Mouse (Mus musculus) myocyte (in vitro differentiated cells): ENCODE data around the gene Plagl1. TPM values are rescaled to one million over a fixed set of nuclear protein-coding genes. Genes with fewer than 3 reads are reported as not detected.

Source experiments
- H3K27me3 ChIP-seq: one replicate; pipeline ENCODE4 v1.6.1; 2011; ENCODE audit not compliant: control insufficient read depth, insufficient read depth, insufficient read length
- H3K36me3 ChIP-seq: one replicate; pipeline ENCODE4 v1.6.1; 2011; ENCODE audit not compliant: control insufficient read depth, insufficient read depth
- H3K4me2 ChIP-seq: one replicate; pipeline ENCODE4 v1.6.1; 2011; ENCODE audit warnings: low read depth, control low read depth
- H3K4me3 ChIP-seq: one replicate; pipeline ENCODE4 v1.5.1; 2011; ENCODE audit warnings: mild to moderate bottlenecking, control low read depth, moderate library complexity
- H3K79me2 ChIP-seq: one replicate; pipeline ENCODE4 v1.6.1; 2011; ENCODE audit not compliant: control insufficient read depth, insufficient read depth
- H3ac ChIP-seq: one replicate; pipeline ENCODE4 v1.6.1; 2011; ENCODE audit not compliant: control insufficient read depth, insufficient read length
- CEBPB ChIP-seq: IDR thresholded peaks from 2 replicates; pipeline ENCODE4 v1.6.1; 2011; ENCODE audit warnings: mild to moderate bottlenecking, moderate library complexity; ENCODE audit not compliant: poor library complexity, insufficient read depth, severe bottlenecking
- E2F4 ChIP-seq: IDR thresholded peaks from one replicate; pipeline ENCODE4 v1.6.1; 2011; ENCODE audit warnings: mild to moderate bottlenecking, control low read depth, moderate library complexity; ENCODE audit not compliant: insufficient read depth
- MAX ChIP-seq: IDR thresholded peaks from one replicate; pipeline ENCODE4 v1.6.1; 2011; ENCODE audit warnings: low read depth, mild to moderate bottlenecking, control low read depth
- MYOD1 ChIP-seq, 3 experiments: IDR thresholded peaks; one replicate each; pipeline ENCODE4 v1.6.1; 2011; ENCODE audit warnings: control low read depth in 2 of 3, low read depth in 2 of 3, mild to moderate bottlenecking in 2 of 3, moderate library complexity in 1 of 3; ENCODE audit not compliant: insufficient read length in 2 of 3, control insufficient read depth in 1 of 3
- MYOG ChIP-seq, 3 experiments: IDR thresholded peaks; one replicate each; pipeline ENCODE4 v1.6.1; 2011; ENCODE audit warnings: control low read depth in 2 of 3, low read depth in 2 of 3, mild to moderate bottlenecking in 2 of 3; ENCODE audit not compliant: insufficient read length in 2 of 3, control insufficient read depth in 1 of 3, insufficient read depth in 1 of 3
- POLR2A ChIP-seq: IDR thresholded peaks from one replicate; pipeline ENCODE4 v1.6.1; 2011; ENCODE audit warnings: low read depth, mild to moderate bottlenecking, control low read depth, moderate library complexity; ENCODE audit not compliant: insufficient read length
- POLR2AphosphoS2 ChIP-seq: IDR thresholded peaks from one replicate; pipeline ENCODE4 v1.6.1; 2011; ENCODE audit warnings: low read depth, control low read depth; ENCODE audit not compliant: insufficient read length
- REST ChIP-seq: IDR thresholded peaks from one replicate; pipeline ENCODE4 v1.6.1; 2011; ENCODE audit warnings: mild to moderate bottlenecking, control low read depth, moderate library complexity; ENCODE audit not compliant: insufficient read depth, insufficient read length
- SRF ChIP-seq: IDR thresholded peaks from one replicate; pipeline ENCODE4 v1.6.1; 2011; ENCODE audit warnings: low read depth; ENCODE audit not compliant: control insufficient read depth, insufficient read length
- TCF12 ChIP-seq: IDR thresholded peaks from one replicate; pipeline ENCODE4 v1.6.1; 2011; ENCODE audit warnings: mild to moderate bottlenecking, control low read depth; ENCODE audit not compliant: poor library complexity, insufficient read depth, severe bottlenecking
- TCF3 ChIP-seq: IDR thresholded peaks from one replicate; pipeline ENCODE4 v1.6.1; 2011; ENCODE audit warnings: low read depth, control low read depth; ENCODE audit not compliant: insufficient read length
- USF1 ChIP-seq: IDR thresholded peaks from one replicate; pipeline ENCODE4 v1.6.1; 2011; ENCODE audit warnings: low read depth, mild to moderate bottlenecking, control low read depth, moderate library complexity
- polyA plus RNA-seq: library from polyadenylated mRNA; unstranded; fragments of >200 nt; fragmentation: generic; extraction: Trizol; gene quantifications from one replicate; pipeline ENCODE4 v1.2.1, GENCODE M21; 2012; ENCODE audit warnings: missing spikeins

Plagl1 gene
- polyA plus RNA-seq, 1 experiment: 0.40 TPM

DNA sequence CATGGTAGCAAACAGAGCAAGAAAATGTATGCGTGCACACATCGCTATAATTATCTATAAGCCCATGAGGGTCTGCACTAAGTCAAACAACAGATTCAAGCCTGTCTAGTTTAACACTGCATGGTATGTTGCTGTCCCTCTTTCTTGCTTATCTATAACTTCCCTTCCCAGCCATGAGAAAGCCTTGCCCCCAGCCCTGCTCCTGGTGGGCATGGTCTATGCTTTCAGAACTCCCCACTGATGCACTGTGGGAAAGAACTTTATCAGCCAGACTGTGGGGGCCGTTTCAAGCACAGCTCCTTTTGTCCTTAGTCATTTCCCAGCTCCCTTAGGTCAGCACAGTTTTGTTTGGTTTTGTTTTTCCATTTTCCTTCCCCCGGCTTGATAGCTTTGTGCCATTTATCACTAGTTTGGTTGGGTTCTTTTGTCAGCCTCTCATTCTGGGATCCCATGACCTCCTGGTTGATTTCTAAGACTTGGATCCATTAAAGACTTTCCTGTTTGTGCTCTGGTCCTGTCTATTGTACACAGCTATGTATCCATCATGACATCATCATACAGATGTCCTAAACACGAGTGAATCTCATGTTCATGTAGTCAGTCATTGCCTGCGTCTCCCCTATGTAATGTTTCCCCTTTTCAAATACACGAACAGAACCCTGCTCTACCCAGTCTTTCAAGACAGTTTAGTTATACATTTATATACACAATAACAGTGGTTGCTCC, 16.7 kb downstream of the Plagl1 start:
- Histone ChIP-seq H3K4me3 (no peak overlapping the region), H3K79me2 (no peaks in the 10 kb centered on the region), H3ac (no peak overlapping the region), H3K27me3 (peaks cover 5% of the 10 kb centered on the region), H3K36me3 (no peaks in the 10 kb centered on the region), H3K4me2 (no peak overlapping the region)
- TF ChIP-seq SRF: no peak
- no peak for TF ChIP-seq CEBPB
- no peak for TF ChIP-seq E2F4
- TF ChIP-seq MAX: no peak
- TF ChIP-seq POLR2A: no peak
- TF ChIP-seq USF1: no peak

DNA sequence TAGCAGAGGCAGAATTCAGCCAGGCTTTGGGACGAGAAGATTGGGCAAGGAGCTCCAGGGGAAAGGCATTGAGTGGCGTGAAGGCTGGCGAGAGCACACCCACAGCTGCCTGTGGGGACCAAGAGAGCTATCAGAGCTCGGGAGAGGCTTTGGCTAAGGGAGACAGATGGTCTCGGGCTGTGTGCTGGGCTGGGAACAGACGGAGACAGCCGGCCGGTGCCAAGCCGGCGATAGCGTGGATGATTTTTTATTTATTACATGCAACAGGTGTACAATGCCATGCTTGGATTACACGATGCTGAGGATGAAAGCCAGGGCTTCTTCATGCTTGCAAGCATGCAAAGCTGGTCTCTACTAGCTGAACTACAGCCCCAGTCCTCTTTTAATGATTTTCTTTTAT, 22.2 kb downstream of the Plagl1 start:
- Histone ChIP-seq H3ac (no peak overlapping the region), H3K79me2 (no peaks in the 10 kb centered on the region), H3K4me2 (no peak overlapping the region), H3K27me3 (peaks cover 5% of the 10 kb centered on the region), H3K36me3 (no peaks in the 10 kb centered on the region), H3K4me3 (no peak overlapping the region)
- TF ChIP-seq MYOD1 (IDR thresholded peaks at IDR 0.05; ENCODE audit: control insufficient read depth in 1 of 3, insufficient read length in 2 of 3, low read depth in 2 of 3): peak in 2 of 3 experiments; percentile 76 to 91
- TF ChIP-seq POLR2AphosphoS2: no peak
- TF ChIP-seq E2F4: no peak
- peak; percentile 34 for TF ChIP-seq TCF3
- TF ChIP-seq MYOG (IDR thresholded peaks at IDR 0.05; ENCODE audit: control insufficient read depth in 1 of 3, insufficient read depth in 1 of 3, insufficient read length in 2 of 3, low read depth in 2 of 3): peak in 2 of 3 experiments; percentile 70 to 72
- TF ChIP-seq POLR2A: no peak

DNA sequence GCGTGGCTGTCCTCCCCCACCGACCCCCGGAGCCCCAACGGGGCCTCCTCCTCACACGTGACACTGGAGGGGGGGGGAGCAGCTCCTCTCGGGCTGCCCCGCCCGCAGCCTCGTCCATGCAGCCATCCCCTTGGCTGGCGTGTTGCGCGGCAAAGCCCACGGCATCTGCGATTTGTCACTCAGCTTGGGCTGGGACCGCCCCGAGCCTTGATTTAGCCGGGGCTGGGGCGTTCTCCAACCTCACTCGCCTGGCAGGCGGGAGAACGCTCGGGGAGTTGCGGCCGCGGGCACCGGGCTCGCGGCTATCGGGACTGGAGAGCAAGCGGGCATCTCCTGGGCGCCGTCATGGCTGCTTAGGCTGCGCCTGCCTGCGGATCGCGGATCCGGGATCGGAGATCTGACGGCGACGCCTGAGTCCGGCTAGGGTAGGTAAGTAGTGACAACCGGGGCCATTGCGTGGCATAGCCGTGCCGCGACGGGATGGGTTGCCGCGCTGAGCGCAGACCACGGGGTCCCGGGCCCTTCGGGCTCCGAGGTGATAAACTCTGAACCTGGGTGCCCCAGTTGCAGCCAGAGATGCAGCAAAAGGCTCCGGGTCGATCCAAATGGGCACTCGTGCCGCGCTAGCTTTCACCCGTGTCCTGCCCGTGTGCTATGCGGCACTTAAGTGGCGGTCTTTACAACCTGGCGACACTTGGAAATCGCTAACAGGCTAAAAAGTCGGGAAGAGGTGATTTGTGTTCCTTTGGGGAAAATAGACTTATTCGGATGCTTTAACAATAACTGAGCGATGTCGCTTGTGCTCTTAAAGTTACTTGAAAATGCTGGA, 30.5 kb downstream of the Plagl1 start:
- no peaks in the 10 kb centered on the region for H3K79me2 ChIP-seq
- H3K27me3 ChIP-seq: no peaks in the 10 kb centered on the region
- H3K4me2 ChIP-seq: peak overlapping the region; percentile 81
- peak overlapping the region; percentile 4 for H3ac ChIP-seq
- no peaks in the 10 kb centered on the region for H3K36me3 ChIP-seq
- TF ChIP-seq MYOG (IDR thresholded peaks at IDR 0.05; ENCODE audit: control insufficient read depth in 1 of 3, insufficient read depth in 1 of 3, insufficient read length in 2 of 3, low read depth in 2 of 3) (no peak), CEBPB (no peak), POLR2AphosphoS2 (no peak), MAX (no peak), REST (no peak), USF1 (no peak), TCF12 (no peak), E2F4 (no peak), TCF3 (no peak), MYOD1 (IDR thresholded peaks at IDR 0.05; ENCODE audit: control insufficient read depth in 1 of 3, insufficient read length in 2 of 3, low read depth in 2 of 3) (no peak), SRF (no peak), POLR2A (no peak)
- peak overlapping the region; percentile 8 for H3K4me3 ChIP-seq

DNA sequence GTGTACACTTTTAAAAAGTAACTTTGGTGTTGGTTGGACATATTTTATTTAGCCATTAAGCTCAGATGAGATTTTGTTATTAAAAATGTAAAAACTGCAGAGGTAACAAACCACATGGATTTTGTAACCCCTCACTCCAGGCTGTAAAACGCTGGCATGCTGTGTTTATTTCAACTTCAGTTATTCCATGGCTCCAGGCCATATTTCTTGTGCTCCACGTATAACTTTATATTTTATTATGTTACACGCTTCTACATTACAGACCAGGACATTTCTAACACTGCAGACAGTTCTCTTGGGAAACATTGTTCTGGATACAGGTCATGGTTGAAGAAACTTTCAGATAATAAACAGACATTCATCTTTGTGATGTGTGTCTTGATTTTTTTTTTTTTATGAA, 32.7 kb downstream of the Plagl1 start:
- Histone ChIP-seq H3K27me3 (no peaks in the 10 kb centered on the region), H3ac (no peak overlapping the region), H3K4me2 (no peak overlapping the region), H3K79me2 (no peaks in the 10 kb centered on the region), H3K4me3 (no peak overlapping the region), H3K36me3 (no peaks in the 10 kb centered on the region)
- no peak for TF ChIP-seq POLR2A
- no peak for TF ChIP-seq CEBPB
- no peak for TF ChIP-seq TCF12
- TF ChIP-seq MAX: no peak
- TF ChIP-seq USF1: no peak
- no peak for TF ChIP-seq POLR2AphosphoS2
- no peak for TF ChIP-seq TCF3
- no peak for TF ChIP-seq E2F4
- no peak for TF ChIP-seq MYOD1 (IDR thresholded peaks at IDR 0.05; ENCODE audit: control insufficient read depth in 1 of 3, insufficient read length in 2 of 3, low read depth in 2 of 3)

DNA sequence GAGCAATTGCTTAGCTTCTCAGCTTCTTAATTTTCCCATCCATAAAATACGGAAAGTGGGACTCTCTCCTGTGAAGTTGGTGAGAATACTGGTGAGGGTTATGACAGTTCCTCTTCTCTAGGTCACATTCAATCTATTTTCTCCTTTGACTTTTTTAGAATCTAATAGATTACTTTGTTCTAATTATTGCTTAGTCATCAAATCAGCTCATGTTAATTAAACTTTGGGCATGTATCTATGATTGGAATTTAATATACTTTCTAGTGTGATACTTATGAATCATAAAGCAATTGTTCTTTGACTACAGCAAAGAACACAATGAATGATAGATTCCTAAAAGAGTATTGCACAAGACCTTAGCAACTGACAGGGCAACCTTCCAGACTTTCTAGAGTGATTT, 38.6 kb downstream of the Plagl1 start:
- H3K79me2 ChIP-seq: no peaks in the 10 kb centered on the region
- H3ac ChIP-seq: no peak overlapping the region
- no peaks in the 10 kb centered on the region for H3K27me3 ChIP-seq
- no peak overlapping the region for H3K4me2 ChIP-seq
- no peak for TF ChIP-seq MAX
- TF ChIP-seq SRF: no peak
- TF ChIP-seq MYOG (IDR thresholded peaks at IDR 0.05; ENCODE audit: control insufficient read depth in 1 of 3, insufficient read depth in 1 of 3, insufficient read length in 2 of 3, low read depth in 2 of 3): no peak
- TF ChIP-seq MYOD1 (IDR thresholded peaks at IDR 0.05; ENCODE audit: control insufficient read depth in 1 of 3, insufficient read length in 2 of 3, low read depth in 2 of 3): no peak
- TF ChIP-seq REST: no peak
- no peak for TF ChIP-seq POLR2A
- TF ChIP-seq E2F4: no peak
- TF ChIP-seq TCF3: no peak
- TF ChIP-seq USF1: no peak
- no peak for TF ChIP-seq TCF12
- TF ChIP-seq CEBPB: no peak
- TF ChIP-seq POLR2AphosphoS2: no peak
- H3K4me3 ChIP-seq: no peak overlapping the region
- H3K36me3 ChIP-seq: no peaks in the 10 kb centered on the region
